Mouse (Mus musculus) adrenal gland, adult (tissue): Measurements from ENCODE around the gene Gm10190.
"Not testable (repeated sequence)": the region's sequence is repeated elsewhere in the genome, so short reads cannot be mapped to it uniquely, and the experiment has no call there.

Source experiments
- DNase-seq, 2 experiments: peaks; one replicate each; pipeline ENCODE4 v3.0.0; 2022 to 2023; ENCODE audit warnings: low spot score in 1 of 2; ENCODE audit not compliant: inconsistent age in 2 of 2

Gene Gm10190

DNA sequence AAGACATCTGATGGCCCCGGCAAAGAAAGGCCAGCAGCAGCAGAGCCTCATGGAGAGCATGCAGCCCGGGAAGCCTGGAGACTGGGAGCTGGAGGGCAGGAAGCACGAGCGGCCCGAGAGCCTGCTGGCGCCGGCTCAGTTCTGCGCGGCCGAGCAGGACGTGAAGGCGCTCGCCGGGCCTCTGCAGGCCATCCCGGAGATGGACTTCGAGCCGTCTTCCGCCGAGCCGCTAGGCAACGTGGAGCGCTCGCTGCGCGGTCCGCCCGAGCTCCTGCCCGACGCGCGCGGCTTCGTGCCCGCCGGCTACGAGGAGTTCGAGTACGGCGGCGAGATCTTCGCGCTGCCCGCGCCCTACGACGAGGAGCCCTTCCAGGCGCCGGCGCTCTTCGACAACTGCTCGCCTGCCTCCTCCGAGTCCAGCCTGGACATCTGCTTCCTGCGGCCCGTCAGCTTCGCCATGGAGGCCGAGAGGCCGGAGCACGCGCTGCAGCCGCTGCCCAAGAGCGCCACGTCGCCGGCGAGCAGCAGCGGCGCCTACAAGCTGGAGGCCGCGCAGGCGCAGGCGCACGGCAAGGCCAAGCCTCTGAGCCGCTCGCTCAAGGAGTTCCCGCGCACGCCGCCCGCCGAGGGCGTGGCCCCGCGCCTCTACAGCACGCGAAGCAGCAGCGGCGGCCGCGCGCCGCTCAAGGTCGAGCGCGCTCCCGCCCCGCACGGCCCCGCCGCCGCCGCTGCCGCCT lies at the start of gene Gm10190:
TSS of gene Gm10190 (minus strand) at position 553 of the 737 bp plus-strand sequence.
- peak; percentile 91 to 94 for DNase-seq

DNA sequence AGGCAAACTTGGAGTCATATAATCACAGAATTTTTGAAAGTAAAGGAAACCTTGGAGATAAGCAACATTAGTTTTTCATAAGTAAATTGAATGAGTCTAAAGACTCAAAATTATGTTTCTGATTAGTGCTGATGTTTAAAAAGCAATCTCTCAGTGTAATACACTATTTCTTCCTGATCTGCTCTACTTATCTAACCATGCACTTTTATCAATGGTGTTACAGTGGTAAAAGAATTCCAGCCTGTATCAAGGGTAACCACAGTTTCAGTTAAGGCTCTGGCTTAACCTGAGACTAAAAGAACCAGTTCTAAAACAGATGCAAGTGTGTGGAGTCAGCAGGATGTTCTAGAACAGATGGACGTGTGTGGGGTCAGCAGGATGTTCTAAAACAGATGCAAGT lies 47.7 kb upstream of the Gm10190 start:
- DNase-seq = no peak

DNA sequence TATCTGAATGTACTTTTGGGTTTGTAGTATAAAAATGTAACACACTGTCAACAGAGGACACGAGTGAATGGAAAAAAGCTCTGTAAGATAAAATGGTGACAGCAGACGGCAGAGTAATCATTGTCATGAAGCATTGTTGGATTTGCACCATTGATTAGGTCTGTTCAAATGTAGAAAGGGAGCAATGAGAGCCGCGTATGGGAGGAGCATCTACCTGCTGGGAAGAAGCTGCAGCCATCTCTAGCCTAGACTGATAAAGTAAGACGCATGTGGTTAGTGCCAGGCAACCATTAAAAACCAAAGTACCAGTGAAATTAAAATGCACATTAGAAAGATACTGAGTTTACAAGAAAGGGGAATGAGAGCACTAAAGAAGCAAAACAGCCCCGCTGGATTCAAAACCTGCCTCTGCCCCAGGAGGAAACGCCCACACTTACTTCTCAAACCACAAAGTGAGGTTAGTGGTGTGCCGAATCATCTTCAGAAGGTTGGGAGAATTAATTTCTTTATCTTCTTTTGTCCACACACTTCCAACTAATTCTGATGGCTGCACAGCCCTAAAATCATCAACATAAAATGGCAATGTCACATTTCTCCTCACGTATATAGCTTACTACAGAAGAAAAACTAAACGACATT lies 45.4 kb upstream of the Gm10190 start:
- no peak for DNase-seq

DNA sequence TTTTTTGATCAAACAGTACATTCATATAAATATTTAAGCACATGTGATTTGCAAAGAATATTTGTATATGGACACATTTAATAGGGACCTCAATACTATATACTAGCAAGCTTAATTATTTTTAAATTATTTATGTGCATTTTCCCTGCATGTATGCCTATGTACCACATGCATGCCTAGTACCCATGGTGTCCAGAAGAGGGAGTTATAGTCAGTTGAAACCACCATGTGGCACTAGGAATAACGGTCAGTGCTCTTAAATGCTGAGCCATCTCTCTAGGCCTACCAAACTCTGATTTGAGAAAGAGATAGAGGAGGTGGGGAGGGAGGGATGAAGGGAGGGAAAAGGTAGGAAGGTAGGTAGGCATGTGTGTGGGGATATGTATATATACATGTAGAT lies 37.8 kb upstream of the Gm10190 start:
- no peak for DNase-seq

DNA sequence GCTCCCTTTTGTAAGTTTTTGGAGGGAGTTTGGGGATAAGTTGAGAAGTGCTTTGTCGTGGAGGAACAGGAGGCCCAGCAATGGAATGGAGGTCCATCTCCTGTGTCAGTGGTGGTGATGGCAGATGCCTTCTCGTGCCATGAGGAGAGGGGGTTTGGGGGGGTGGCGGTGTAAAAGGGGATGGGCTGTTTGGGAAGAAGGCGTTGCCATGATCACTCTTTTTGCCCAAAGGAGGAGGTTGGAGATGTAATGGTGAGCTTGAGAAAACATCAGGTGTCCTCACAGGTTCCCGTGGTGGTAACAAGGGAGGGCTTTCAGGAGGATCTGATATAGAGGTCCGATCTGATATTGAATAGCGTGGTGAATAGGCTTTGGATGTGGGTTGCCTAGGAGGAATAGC lies 24.9 kb upstream of the Gm10190 start:
- no peak for DNase-seq

DNA sequence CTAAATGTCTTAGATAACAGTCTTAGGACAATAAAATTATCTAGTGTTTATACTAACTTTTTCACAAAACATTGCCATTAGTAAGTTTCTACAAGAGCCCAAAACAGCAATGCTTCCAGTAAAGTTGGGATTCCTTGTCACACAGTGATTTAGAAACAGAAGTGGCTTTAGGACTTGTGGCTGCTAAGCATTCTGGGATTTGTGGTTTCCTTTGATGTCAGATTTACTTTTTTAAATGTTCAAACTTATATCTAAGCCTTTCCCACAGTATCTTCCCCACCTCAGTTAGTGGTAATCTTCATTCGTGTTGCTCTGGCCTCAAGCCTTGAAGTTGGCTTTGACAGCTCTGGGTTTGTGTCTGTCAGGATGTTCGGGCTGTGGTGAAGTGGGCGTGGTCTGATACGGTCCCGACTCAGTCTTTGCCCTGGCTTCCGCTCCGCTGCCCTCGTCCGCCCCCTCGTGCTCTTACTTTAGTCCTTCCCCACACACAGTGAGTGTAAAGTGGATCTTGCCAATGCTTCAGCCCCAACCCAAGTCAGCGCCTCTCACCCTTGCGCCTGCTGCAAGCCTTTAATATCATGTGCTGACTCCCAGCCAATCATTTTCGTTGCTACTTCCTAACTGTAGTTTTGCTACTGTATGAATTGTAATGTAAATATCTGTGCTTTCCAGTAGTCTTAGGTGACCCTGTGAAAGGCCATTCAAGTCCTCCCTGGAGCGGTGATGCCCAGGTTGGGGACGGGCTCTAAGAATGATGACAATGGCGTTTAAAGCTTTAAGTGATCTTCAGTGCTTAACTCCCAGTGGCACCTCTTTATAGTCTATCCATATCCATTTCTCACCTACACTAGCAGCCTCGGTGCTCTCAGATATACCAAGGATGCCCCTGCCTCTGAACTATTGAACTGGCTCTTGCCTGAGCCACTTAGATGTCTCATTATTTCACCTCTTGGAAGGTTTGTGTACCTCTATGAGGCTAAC lies 18.4 kb upstream of the Gm10190 start:
- peak; percentile 55 to 84 for DNase-seq

DNA sequence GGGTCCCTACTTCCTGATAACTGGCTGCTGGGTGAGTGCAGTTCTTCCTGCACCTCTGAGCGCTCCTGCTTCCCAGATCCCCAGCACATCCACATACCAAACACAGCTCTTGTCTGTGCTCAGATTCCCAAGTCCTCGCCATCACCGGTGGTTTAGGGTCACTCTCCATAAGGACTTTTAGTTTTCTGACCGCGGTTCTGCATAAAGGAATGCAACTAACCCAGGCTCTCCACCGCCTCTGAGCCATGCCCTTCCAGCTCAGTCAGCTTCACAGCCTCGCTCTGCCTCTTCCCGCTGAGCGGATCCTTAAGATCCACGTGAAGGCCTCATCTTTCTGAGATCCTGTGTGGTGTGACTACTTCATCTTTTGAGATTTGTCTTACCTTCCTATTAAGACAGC lies 16.7 kb upstream of the Gm10190 start:
- no peak for DNase-seq

DNA sequence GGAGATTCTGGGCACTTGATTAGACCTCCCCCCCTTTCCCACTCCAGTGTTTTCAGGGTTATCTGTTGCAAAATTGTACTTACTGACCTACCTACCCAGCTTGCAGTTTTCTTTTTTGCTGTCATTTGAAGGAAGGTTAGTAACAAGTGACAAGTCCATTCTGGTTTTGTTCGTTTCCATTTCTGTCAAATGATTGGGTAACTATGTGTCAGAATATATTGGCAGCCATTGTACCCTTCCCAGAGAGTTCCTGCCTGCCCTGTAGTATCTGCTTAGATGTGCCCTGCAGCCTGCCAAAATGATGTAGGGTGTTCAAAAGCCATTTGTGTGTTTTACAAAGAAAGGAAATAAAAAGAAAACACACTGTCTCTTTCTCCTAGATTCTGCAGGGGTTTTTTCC lies 12.3 kb upstream of the Gm10190 start:
- no peak for DNase-seq

DNA sequence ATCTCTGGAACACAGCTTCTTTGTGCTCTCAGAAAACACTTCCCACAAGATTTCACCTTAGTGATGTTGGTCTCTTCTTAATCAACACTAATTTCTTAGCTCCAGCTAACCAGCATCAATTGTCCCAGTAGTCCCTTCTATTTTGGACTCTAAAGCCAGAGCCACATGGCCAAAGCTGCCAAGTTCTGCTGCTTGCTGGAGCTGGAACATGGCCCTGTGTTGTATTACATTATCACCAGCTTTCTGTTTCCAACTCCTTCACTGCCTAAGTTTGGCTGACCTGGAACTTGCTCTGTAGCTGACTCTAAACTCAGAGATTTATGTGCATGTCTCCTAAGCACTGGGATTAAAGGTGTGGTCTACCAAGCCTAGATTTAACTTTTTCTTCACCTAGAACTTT lies 5.0 kb upstream of the Gm10190 start:
- DNase-seq = not testable (repeated sequence)

DNA sequence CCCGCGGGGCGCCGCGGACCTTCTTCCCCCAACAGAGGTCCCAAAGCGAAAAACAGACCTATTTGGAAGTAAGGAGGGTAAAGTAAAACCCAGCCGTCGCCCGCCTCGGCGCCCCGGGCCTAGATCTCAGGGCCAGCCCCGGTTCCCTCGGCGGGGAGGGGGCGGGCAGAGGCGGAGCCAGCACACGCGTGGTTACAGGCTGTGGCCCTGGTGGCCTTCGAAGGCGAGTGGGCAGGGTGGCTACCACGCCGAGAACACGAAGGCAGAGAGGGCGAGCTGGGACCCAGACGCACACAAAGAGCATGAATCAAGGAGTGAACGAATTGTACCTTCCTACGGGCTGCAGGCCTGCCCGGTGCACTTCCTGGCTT lies 370 bp upstream of the Gm10190 start:
- no peak for DNase-seq

DNA sequence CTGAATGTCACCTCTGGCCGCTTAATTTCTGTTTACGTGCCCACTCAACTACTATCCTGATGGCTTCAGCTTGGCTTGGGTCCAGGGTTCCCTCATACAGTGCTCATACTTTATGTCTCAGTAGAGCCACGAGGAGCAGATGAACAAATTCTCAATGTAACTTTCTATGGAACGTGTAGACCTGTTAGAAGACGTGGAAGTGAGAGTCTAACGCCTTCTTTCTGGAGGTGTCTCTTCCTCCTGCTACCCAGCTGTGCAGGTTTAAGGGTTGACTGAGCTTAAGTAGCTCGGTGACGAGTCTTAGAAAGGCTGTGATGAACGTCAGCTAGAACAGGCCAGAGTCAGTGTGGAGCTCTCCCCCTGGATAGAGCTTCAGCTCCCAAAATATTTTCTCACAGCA lies 4.7 kb downstream of the Gm10190 start:
- no peak for DNase-seq

DNA sequence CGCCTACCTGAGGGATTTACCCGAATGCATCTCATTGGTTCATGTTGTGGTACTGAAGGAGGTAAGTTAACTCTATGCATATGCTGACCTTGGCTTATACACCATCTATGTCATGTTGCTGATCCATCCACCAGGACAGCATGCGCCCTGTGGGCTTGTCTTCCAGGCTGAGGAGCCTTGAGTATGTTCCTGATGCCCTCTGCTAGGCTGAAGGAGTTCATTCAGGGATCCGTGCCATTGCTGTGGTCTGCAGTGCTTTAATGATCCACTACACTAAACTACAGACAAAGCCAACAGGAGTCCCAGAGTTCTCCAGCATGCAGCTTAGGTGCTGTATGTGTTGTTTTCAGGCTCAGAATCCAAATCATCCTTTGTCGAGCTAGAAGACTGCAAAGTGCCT lies 6.1 kb downstream of the Gm10190 start:
- DNase-seq = peak in 1 of 2 experiments; percentile 28

DNA sequence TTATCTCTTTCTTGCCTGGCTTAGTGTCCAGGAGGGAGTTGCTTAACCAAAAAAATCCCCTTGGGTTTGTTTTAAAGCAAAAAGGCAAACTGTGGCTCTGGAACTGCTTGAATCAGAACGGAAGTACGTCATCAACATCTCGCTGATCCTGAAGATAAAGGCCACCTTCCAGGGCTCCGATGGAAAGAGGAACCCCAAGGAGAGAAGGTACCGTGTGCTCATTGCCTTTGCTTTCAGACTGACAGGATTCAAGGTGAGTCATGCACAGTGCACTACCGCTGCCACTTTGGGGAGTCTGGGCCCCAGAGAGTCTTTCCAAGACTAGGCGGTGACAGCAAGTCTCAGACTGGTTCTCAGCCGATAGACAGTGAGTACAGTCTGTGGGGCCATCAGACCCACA lies 13.1 kb downstream of the Gm10190 start:
- DNase-seq = no peak

DNA sequence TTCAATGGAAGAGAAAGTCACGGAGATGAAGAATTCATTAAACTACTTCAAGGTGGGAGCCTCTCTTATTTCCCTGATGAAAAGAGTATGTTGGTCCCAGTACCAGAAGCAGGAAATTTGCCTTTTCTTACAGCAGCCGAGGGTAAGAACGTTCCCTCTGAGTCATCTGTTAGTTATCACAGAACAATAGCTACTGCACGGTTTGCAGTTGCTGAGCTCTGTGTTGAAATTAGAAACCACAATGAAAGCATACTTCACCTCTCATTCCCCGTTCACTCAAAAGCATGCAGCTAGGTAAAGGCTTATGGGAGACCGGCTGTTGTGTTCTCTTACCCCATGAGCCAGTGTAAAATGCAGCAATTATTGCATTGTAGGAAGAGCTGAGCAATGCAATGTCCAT lies 26.1 kb downstream of the Gm10190 start:
- no peak for DNase-seq

DNA sequence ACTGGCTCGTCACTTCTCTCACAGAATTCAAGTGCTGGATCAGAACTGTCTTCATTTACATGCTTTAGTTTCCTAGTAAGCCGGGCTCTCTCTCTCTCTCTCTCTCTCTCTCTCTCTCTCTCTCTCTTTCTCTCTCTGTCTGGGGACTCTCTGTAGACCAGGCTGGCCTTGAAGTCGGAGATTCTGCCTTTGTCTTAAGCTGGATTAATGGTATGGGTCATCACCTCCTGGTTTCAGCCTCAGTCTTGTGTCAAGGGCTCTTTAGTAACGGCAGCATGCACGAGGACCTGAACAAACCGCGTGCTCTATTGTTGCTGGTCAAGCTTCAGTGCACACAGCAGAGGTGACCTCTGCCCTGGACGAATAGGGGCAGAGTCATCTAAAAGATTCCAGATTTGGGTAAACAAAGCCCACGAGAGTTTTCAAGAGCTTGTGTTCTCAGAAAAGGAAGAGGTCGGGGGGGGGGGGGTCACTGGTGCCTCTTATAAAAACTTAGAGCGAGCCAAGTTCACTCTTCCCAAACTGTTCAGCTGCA lies 26.7 kb downstream of the Gm10190 start:
- no peak for DNase-seq

DNA sequence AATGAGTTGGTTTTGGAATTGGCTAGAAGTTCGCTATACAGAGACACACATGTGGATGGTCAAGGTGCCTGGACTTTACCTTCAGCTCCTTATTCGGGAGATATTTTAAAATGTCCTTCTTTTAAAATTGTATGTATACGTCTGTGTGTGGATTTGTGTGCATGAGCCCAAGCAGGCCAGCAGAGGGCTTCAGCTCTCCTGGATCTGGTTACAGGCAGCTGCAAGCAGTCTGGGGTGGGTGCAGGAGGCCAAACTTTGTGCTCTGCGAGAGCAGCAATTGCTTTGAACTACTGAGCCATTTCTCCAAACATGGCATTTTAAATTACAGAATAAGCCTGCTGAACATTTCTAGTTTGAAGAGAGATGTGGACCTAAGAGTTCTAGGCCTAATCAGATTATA lies 28.1 kb downstream of the Gm10190 start:
- DNase-seq = no peak

DNA sequence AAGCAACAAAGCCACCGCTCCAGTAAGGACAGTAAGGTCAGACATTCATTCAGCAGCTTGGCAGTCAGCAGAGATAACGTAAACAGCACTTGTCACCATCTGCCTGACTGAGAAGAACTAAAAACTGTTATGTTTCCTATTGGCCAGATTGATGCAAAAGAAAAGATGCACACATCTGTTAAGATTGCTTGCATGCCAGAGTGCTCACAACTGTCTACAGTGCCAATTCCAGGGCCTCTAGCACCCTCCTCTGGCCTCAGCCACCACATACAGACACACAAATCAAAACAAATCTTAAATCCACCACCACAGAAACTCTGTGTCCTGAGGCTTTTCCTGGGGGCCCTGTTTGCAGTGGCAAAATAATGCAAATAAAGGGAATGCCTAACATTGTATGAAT lies 41.0 kb downstream of the Gm10190 start:
- DNase-seq = peak in 1 of 2 experiments; percentile 62

DNA sequence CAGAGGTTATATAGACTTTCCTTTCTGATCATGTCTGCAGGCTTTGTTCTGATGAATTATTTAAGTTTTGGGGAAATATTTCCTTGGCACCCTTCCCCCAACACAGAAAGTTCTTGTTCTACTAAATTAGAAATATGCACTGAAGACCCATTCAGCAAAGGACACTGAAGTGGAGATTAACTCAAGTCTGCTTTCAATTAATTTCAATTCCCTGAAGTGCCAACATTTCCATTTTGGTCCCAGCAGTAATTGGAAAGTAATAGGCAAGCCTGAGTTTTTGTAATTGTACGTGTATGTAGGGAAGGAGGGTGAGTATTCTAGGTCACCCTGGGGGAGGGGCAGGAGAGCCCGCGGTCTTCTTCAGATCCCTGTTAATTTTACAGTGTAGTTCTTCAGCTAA lies 46.9 kb downstream of the Gm10190 start:
- DNase-seq = no peak

DNA sequence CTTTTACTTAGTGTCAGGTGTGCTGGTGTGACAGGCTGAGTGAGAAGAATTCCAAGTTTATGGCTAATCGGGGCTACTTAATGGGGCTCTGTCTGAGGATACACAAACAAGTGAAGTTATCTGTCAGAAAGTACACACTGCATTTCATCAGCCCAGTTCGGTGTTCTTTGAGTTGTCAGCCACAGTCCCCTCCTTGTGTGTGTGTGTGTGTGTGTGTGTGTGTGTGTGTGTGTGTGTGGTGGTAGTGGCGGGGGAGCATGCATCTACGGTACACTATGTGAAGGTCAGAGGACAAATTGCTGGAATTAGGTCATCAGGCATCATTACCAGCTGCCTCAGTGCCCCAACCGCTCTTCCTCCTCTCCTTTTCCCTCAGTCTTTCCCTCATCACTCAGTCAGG lies 47.9 kb downstream of the Gm10190 start:
- DNase-seq = no peak

DNA sequence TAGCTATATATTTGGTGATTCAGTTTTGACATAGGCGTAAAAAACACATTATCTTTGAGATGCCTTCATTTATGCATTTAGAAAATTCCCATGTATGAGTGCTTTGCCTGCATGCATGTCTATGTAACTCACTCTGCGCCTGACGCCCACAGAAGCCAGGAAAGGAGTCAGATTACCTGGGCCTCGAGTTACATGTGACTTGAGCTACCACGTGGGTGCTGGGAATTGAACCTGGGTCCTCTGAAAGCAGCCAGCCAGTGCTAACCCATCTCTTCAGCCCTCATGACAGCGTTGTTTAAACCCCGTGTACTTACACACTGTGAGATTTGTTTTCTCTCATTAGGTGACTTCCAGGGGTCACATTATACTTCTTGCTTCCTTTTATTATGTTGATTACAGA lies 48.8 kb downstream of the Gm10190 start:
- no peak for DNase-seq

DNA sequence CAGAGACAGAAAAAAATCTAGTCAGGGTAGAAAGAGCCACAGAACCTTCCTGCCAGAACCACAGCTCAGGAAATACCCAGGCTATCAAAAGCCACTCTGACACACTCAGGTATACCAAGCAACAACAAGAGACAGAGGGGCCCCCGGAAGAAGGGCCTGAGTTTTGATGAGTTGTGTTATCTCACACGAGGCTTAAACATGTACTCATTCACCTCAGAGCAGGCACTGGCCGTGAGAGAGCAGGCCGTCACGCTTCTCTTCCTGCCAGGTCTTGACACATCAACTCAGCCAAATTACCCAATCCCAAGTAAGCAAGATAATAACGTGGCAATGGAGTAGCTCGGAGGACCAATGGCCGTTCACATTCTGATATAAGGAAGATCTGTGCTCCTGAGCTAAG lies 49.7 kb downstream of the Gm10190 start:
- DNase-seq = peak in 1 of 2 experiments; percentile 55
